In genomic region chr5:35894295-35895047, GRCm38 (mm10) we compare ENCODE assay signal across 8 mouse cellular contexts. TPM values are rescaled to one million over a fixed set of nuclear protein-coding genes. Genes with fewer than 3 reads are reported as not detected.
DNase-seq lines count a peak whose midpoint lies in the region; ATAC-seq and TF ChIP-seq lines count a peak whose summit lies in the region.

No protein-coding gene starts in this region.

- intact Hi-C loops in left cerebral cortex, postnatal 36 days (cut with DNase I), result loop anchor here (5.0 kb wide), 1 partner anchor 38 kb away; no protein-coding TSS in a partner anchor

- DNase-seq in adrenal gland, postnatal 14 days, result peak; percentile 56
- DNase-seq in gastrocnemius, postnatal 10 days, result peak; percentile 45
- no peak for DNase-seq in intestine, embryonic 14.5 days (ENCODE audit: low spot score)
- no peak for DNase-seq in layer of hippocampus, adult 18-20 months (ENCODE audit: low spot score in 2 of 2)
- DNase-seq in left cerebral cortex, postnatal 36 days (ENCODE audit: low spot score in 2 of 2), result no peak

- no peak for TF ChIP-seq CTCF in C2C12 (IDR thresholded peaks at IDR 0.05; ENCODE audit: control insufficient read depth, insufficient read depth, insufficient read length)

- no peaks in the 10 kb centered on the region for H3K9me3 ChIP-seq in intestine, embryonic 14.5 days (ENCODE audit: control insufficient read depth, low read length)
- H3K9me3 ChIP-seq in liver, embryonic 16.5 days (replicated peaks; ENCODE audit: control insufficient read depth, low read length), result no peaks in the 10 kb centered on the region
- H3K9me3 ChIP-seq in stomach, embryonic 14.5 days (ENCODE audit: control insufficient read depth, low read depth, low read length), result no peaks in the 10 kb centered on the region

- peaks cover 62% of the 10 kb centered on the region for H3K79me2 ChIP-seq in C2C12 (ENCODE audit: control insufficient read depth, insufficient read depth)

- H3K4me2 ChIP-seq in intestine, embryonic 14.5 days (ENCODE audit: low read length), result peak overlapping the region; percentile 94
- H3K4me2 ChIP-seq in liver, embryonic 16.5 days (ENCODE audit: low read depth, low read length), result peak overlapping the region; percentile 66
- peak overlapping the region; percentile 93 for H3K4me2 ChIP-seq in stomach, embryonic 14.5 days (replicated peaks; ENCODE audit: low read depth, low read length)

- 6% methylated on average over 30 of the region's 30 CpGs for WGBS in intestine, embryonic 14.5 days
- WGBS in liver, embryonic 16.5 days (ENCODE audit: insufficient replicate concordance), result 18% methylated on average over 30 of the region's 30 CpGs
- WGBS in stomach, embryonic 14.5 days, result 8% methylated on average over 30 of the region's 30 CpGs

- H3K9ac ChIP-seq in intestine, embryonic 14.5 days (ENCODE audit: low read length), result peak overlapping the region; percentile 79
- peak overlapping the region; percentile 58; the same call in 1 of the 2 replicates for H3K9ac ChIP-seq in liver, embryonic 16.5 days (ENCODE audit: low read depth, low read length)
- peak overlapping the region; percentile 93 for H3K9ac ChIP-seq in stomach, embryonic 14.5 days (replicated peaks; ENCODE audit: low read depth, low read length)

- no peaks in the 10 kb centered on the region for H3K27me3 ChIP-seq in C2C12 (ENCODE audit: control insufficient read depth, insufficient read depth, insufficient read length)
- H3K27me3 ChIP-seq in intestine, embryonic 14.5 days (replicated peaks; ENCODE audit: control insufficient read depth, insufficient read depth, low read length), result no peaks in the 10 kb centered on the region
- H3K27me3 ChIP-seq in liver, embryonic 16.5 days (ENCODE audit: control insufficient read depth, insufficient read depth, low read depth, low read length), result peaks cover 18% of the 10 kb centered on the region
- no peaks in the 10 kb centered on the region for H3K27me3 ChIP-seq in stomach, embryonic 14.5 days (ENCODE audit: control insufficient read depth, insufficient read depth, low read length)

- peaks cover 6% of the 10 kb centered on the region for H3K36me3 ChIP-seq in C2C12 (ENCODE audit: control insufficient read depth, insufficient read depth)
- H3K36me3 ChIP-seq in intestine, embryonic 14.5 days (ENCODE audit: control insufficient read depth, insufficient read depth, low read length), result no peaks in the 10 kb centered on the region
- H3K36me3 ChIP-seq in liver, embryonic 16.5 days (ENCODE audit: control insufficient read depth, insufficient read depth), result no peaks in the 10 kb centered on the region
- no peaks in the 10 kb centered on the region for H3K36me3 ChIP-seq in stomach, embryonic 14.5 days (ENCODE audit: control insufficient read depth, insufficient read depth, low read length)

- peak overlapping the region; percentile 68 for H3K27ac ChIP-seq in intestine, embryonic 14.5 days (ENCODE audit: low read depth)
- H3K27ac ChIP-seq in liver, embryonic 16.5 days (ENCODE audit: low read length), result no peak overlapping the region
- H3K27ac ChIP-seq in stomach, embryonic 14.5 days (ENCODE audit: low read length), result peak overlapping the region; percentile 66; the same call in 1 of the 2 replicates

- H3ac ChIP-seq in C2C12 (ENCODE audit: control insufficient read depth, insufficient read length, low read depth), result peak overlapping the region; percentile 91

- peak overlapping the region; percentile 82 for H3K4me3 ChIP-seq in C2C12 (ENCODE audit: insufficient read depth, poor library complexity, severe bottlenecking)
- peak overlapping the region; percentile 87 for H3K4me3 ChIP-seq in intestine, embryonic 14.5 days (ENCODE audit: low read depth, low read length)
- peak overlapping the region; percentile 61 for H3K4me3 ChIP-seq in liver, embryonic 16.5 days (ENCODE audit: low read depth, low read length)
- H3K4me3 ChIP-seq in stomach, embryonic 14.5 days (ENCODE audit: low read depth, low read length), result peak overlapping the region; percentile 88

- peaks cover 58% of the 10 kb centered on the region for H3K79me3 ChIP-seq in C2C12 (ENCODE audit: low read depth)

- peaks cover 17% of the 10 kb centered on the region for H3K4me1 ChIP-seq in intestine, embryonic 14.5 days (replicated peaks; ENCODE audit: control insufficient read depth, insufficient read depth, low read length)
- H3K4me1 ChIP-seq in liver, embryonic 16.5 days (ENCODE audit: control insufficient read depth, low read depth, low read length), result peaks cover 3% of the 10 kb centered on the region; the same call in 1 of the 2 replicates
- H3K4me1 ChIP-seq in stomach, embryonic 14.5 days (ENCODE audit: control insufficient read depth, insufficient read depth, low read length), result peaks cover 20% of the 10 kb centered on the region; the same call in 1 of the 2 replicates

- no peak for ATAC-seq in intestine, embryonic 14.5 days (replicated peaks; ENCODE audit: low FRiP score, low TSS enrichment, low read depth)
- ATAC-seq in liver, embryonic 16.5 days (ENCODE audit: low read depth), result no peak
- no peak for ATAC-seq in stomach, embryonic 14.5 days (ENCODE audit: insufficient number of reproducible peaks, insufficient read depth, low FRiP score, low read depth)

TF ChIP-seq in C2C12, 6 proteins besides CTCF, POLR2A, EP300 and RAD21:
- TF ChIP-seq FOSL1 (IDR thresholded peaks at IDR 0.05; ENCODE audit: insufficient read depth, low read length, poor library complexity, severe bottlenecking) (no peak), USF1 (IDR thresholded peaks at IDR 0.05; ENCODE audit: low read depth) (no peak), MYOG (IDR thresholded peaks at IDR 0.05; ENCODE audit: control insufficient read depth, extremely low read depth, insufficient read length) (no peak), CEBPB (IDR thresholded peaks at IDR 0.05; ENCODE audit: low read depth) (no peak), MAX (IDR thresholded peaks at IDR 0.05) (no peak), MYOD1 (IDR thresholded peaks at IDR 0.05; ENCODE audit: control insufficient read depth, insufficient read length, low read depth) (no peak)

RNA-seq across cellular contexts. Expression of gene Afap1, which starts 1.4 kb away (rescaled TPM):
- 9.5 TPM for polyA plus RNA-seq in C2C12 (2012; fragmentation: generic; extraction: Trizol)
- total RNA-seq in adrenal gland, postnatal 14 days (2021), result 20.8 and 24.9 TPM in 2 replicates
- total RNA-seq in gastrocnemius, postnatal 10 days (2021), result 10 to 100 TPM; 18.6 to 25.9 TPM
- polyA plus RNA-seq in intestine, embryonic 14.5 days (2014; fragmentation: Nextera tagmentation; extraction: Ambion mirVana), result 18.8 and 23.0 TPM in 2 replicates
- polyA plus RNA-seq in liver, embryonic 16.5 days (2015; fragmentation: Nextera tagmentation; extraction: Ambion mirVana), result 1.1 and 1.4 TPM in 2 replicates
- 21.3 and 22.8 TPM in 2 replicates for polyA plus RNA-seq in stomach, embryonic 14.5 days (2014; fragmentation: Nextera tagmentation; extraction: Ambion mirVana)
- 10 to 100 TPM; 23.1 to 29.1 TPM for total RNA-seq in layer of hippocampus, adult 18-20 months (2021)
- 10 to 100 TPM; 27.0 to 30.4 TPM for total RNA-seq in left cerebral cortex, postnatal 36 days (2021)

Comparison
In these comparisons a context has a peak if more than half of its experiments do, and no peak if none do; other contexts are left out.
1. DNase-seq: peak in adrenal gland, postnatal 14 days (single experiment) and gastrocnemius, postnatal 10 days (single experiment); none in intestine, embryonic 14.5 days (single experiment), layer of hippocampus, adult 18-20 months (0 of 2) and left cerebral cortex, postnatal 36 days (0 of 2).
2. Peak in every context shown above with its lines, with median percentiles within 50 percentile points of each other: H3K4me3 ChIP-seq, H3K4me2 ChIP-seq and H3K9ac ChIP-seq.